Mouse (Mus musculus) lung, embryonic 14.5 days (tissue): ENCODE data around the gene Zbtb49. TPM values are rescaled to one million over a fixed set of nuclear protein-coding genes. Genes with fewer than 3 reads are reported as not detected.

Source experiments
- ATAC-seq: fragments of 200-750 bp; cut with Nextera tagmentation; 2 replicates; pipeline ENCODE4 v1.8.0; 2017; ENCODE audit warnings: mild to moderate bottlenecking, moderate TSS enrichment, moderate library complexity; ENCODE audit not compliant: insufficient read depth
- DNase-seq: peaks from one replicate; pipeline ENCODE4 v3.0.0-alpha.2; 2015
- H3K27ac ChIP-seq: fragments of 300-500 bp; sonication (generic); 2 replicates; pipeline ENCODE4 v1.5.1; 2014; ENCODE audit warnings: low read depth, mild to moderate bottlenecking, moderate library complexity
- H3K27me3 ChIP-seq: fragments of 300-500 bp; sonication (generic); 2 replicates; pipeline ENCODE4 v1.6.1; 2014; ENCODE audit warnings: low read length, control low read depth; ENCODE audit not compliant: insufficient read depth
- H3K36me3 ChIP-seq: fragments of 300-500 bp; sonication (generic); 2 replicates; pipeline ENCODE4 v1.6.1; 2014; ENCODE audit warnings: control low read depth; ENCODE audit not compliant: insufficient read depth
- H3K4me1 ChIP-seq: fragments of 300-500 bp; sonication (generic); 2 replicates; pipeline ENCODE4 v1.6.1; 2014; ENCODE audit warnings: antibody characterized with exemption, control low read depth; ENCODE audit not compliant: insufficient read depth
- H3K4me2 ChIP-seq: fragments of 300-500 bp; sonication (generic); 2 replicates; pipeline ENCODE4 v1.6.1; 2014; ENCODE audit warnings: mild to moderate bottlenecking
- H3K4me3 ChIP-seq: fragments of 300-500 bp; sonication (generic); 2 replicates; pipeline ENCODE4 v1.5.1; 2014; ENCODE audit warnings: low read depth, low read length
- H3K9ac ChIP-seq: fragments of 300-500 bp; sonication (generic); 2 replicates; pipeline ENCODE4 v1.6.1; 2014
- H3K9me3 ChIP-seq: fragments of 300-500 bp; sonication (generic); 2 replicates; pipeline ENCODE4 v1.6.1; 2016; ENCODE audit warnings: low read depth, low read length, control low read depth
- CTCF ChIP-seq: IDR thresholded peaks from 2 replicates; pipeline ENCODE4 v1.5.1; 2016; ENCODE audit warnings: antibody characterized with exemption, low read depth
- WGBS: fragments of 180-500 bp; shearing (Covaris S2); extraction: QIAGEN DNeasy Blood & Tissue Kit; methylation state at CpG from one replicate; pipeline ENCODE4 v1.1.7; 2014; 5-methylcytosine and 5-hydroxymethylcytosine counted together
- polyA plus RNA-seq: library from polyadenylated mRNA; unstranded; fragments of >200 nt; fragmentation: Nextera tagmentation; extraction: Ambion mirVana; gene quantifications from 2 replicates; pipeline ENCODE4 v1.2.1, GENCODE M21; 2014

The Zbtb49 gene
- polyA plus RNA-seq, 1 experiment from 2014 or later = 14.9 TPM

DNA sequence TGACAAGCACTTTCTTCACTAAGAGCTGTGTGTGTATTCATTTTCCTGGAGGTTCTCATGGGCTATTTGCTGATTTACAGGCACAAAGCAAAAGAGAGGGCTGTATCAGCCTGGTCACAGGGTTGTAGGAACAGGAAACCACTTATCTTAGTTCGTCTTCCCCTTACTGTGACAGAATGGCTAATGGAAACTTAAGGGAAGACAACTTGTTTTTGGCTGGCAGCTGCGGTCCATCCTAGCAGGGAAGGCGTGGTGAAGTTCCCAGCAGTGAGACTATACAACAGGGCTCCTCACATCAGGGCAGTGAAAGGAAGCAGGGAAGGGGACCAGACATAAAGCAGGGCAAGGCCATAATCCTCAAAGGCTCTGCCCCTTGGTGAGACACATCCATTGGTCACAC is 35.4 kb upstream of the Zbtb49 start:
- no peaks in the 10 kb centered on the region for H3K36me3 ChIP-seq
- no peaks in the 10 kb centered on the region for H3K9me3 ChIP-seq
- no peak for DNase-seq
- no peak for TF ChIP-seq CTCF
- no peak overlapping the region for H3K27ac ChIP-seq
- ATAC-seq = no peak
- WGBS = 65% methylated on average over 3 of the region's 3 CpGs
- no peaks in the 10 kb centered on the region for H3K4me1 ChIP-seq
- H3K4me2 ChIP-seq = no peak overlapping the region
- no peak overlapping the region for H3K9ac ChIP-seq
- no peak overlapping the region for H3K4me3 ChIP-seq
- H3K27me3 ChIP-seq = no peaks in the 10 kb centered on the region

DNA sequence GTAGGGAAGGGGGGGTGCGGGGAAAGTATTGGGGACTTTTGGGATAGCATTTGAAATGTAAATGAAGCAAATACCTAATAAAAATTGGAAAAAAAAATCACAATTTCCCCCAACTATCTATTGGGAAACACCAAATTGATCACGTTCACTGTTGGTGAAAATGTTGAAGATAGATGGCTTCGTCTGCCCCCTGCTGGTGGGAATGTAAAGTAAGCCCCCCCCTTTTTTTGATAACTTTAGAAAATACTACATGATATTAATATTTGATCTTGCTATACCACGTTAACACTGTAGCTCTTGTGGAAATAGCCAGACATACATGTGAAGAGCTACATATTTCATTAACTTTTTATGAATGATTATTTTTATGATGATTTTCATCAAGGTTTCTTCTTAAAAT is 34.9 kb upstream of the Zbtb49 start:
- ATAC-seq (no peak), DNase-seq (peak; percentile 22)
- Histone ChIP-seq H3K36me3 (no peaks in the 10 kb centered on the region), H3K9ac (no peak overlapping the region), H3K4me3 (no peak overlapping the region), H3K4me1 (no peaks in the 10 kb centered on the region), H3K4me2 (no peak overlapping the region), H3K27ac (no peak overlapping the region), H3K27me3 (no peaks in the 10 kb centered on the region), H3K9me3 (no peaks in the 10 kb centered on the region)
- TF ChIP-seq CTCF = peak; percentile 53
- 36% methylated on average over 4 of the region's 4 CpGs for WGBS

DNA sequence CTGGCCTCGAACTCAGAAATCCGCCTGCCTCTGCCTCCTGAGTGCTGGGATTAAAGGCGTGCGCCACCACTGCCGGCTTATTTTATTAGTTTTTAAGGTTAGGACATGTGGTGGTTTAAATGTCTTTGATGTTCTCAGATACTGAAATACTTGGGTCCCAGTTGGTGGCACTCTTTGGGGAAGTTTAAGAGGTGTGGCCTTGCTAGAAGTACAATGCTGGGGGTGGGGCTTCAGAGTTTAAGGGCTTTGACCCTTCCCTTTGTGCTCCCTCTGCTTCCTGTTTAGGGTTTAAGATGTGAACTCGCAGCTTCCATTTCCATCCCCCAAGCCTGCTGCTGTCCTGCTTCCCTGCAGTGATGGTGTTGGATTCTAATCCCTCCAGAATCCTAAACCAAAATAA is 21.7 kb upstream of the Zbtb49 start:
- no peaks in the 10 kb centered on the region for H3K9me3 ChIP-seq
- no peaks in the 10 kb centered on the region for H3K36me3 ChIP-seq
- no peak overlapping the region for H3K27ac ChIP-seq
- no peaks in the 10 kb centered on the region for H3K4me1 ChIP-seq
- DNase-seq (no peak), ATAC-seq (no peak)
- no peak overlapping the region for H3K4me3 ChIP-seq
- no peak overlapping the region for H3K9ac ChIP-seq
- H3K27me3 ChIP-seq = no peaks in the 10 kb centered on the region
- no peak overlapping the region for H3K4me2 ChIP-seq
- no peak for TF ChIP-seq CTCF
- 83% methylated on average over 6 of the region's 6 CpGs for WGBS

DNA sequence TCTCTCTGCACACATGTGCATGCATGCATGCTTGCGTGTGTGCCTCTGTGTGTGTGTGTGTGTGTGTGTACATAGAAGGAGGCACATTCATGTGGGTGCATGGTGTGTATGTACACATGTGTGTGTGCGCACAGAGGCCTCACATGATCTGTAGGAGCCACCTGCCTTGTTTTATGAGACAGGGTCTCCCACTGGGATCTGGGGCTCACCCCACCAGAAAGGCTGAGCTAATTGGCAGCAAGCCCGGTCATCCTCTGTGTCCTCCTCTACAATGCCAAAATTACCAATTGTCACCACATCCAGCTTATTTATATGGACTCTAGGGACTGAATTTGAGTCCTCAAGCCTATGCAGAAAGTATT is 21.2 kb upstream of the Zbtb49 start:
- DNase-seq = no peak
- Histone ChIP-seq H3K4me3 (no peak overlapping the region), H3K27me3 (no peaks in the 10 kb centered on the region), H3K27ac (no peak overlapping the region), H3K4me2 (no peak overlapping the region), H3K9me3 (no peaks in the 10 kb centered on the region), H3K4me1 (no peaks in the 10 kb centered on the region), H3K9ac (no peak overlapping the region), H3K36me3 (no peaks in the 10 kb centered on the region)
- no peak for TF ChIP-seq CTCF
- no peak for ATAC-seq
- WGBS = 80% methylated on average over 3 of the region's 3 CpGs

DNA sequence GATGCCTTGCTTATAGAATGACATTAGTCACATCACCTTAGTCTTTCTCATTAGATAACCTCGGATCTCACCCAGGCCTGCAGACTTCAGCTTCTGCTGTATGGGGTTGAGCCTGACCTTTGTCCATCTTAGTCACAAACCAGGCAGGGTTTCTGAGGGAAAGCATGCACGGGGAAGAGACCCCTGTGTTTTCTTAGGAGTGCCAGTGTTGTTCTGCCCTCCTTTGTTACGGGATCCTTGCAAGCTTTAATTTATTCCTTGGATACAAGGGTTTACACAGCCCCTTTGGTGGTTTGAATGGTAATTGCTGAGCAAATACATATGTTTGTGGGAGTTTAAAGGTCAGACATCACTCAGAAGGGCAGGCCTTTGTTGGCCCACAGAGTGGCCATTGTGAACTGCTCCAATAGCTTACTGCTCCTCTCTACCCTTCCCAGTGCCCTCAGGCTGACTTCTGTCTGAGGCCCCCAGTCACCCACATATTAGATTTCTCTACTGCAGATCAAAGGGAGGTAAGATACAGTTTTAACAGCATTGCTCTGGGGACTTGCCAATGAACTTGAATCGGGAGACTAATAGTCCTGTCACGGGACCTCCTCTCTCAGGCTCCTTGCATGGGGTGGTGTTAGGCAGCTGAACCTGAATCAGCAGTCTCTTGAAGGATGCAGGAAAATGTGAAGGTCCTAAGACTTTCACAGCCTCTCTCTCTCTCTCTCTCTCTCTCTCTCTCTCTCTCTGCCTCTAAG is 20.6 kb upstream of the Zbtb49 start:
- 53% methylated on average over 5 of the region's 5 CpGs for WGBS
- H3K4me1 ChIP-seq = no peaks in the 10 kb centered on the region
- no peaks in the 10 kb centered on the region for H3K27me3 ChIP-seq
- H3K9ac ChIP-seq = no peak overlapping the region
- H3K4me2 ChIP-seq = no peak overlapping the region
- H3K9me3 ChIP-seq = no peaks in the 10 kb centered on the region
- H3K36me3 ChIP-seq = 0 out of 2 replicates have a peak, but pooled peaks cover 4% of the 10 kb centered on the region
- no peak overlapping the region for H3K27ac ChIP-seq
- no peak overlapping the region for H3K4me3 ChIP-seq
- TF ChIP-seq CTCF = no peak
- DNase-seq (no peak), ATAC-seq (no peak)

DNA sequence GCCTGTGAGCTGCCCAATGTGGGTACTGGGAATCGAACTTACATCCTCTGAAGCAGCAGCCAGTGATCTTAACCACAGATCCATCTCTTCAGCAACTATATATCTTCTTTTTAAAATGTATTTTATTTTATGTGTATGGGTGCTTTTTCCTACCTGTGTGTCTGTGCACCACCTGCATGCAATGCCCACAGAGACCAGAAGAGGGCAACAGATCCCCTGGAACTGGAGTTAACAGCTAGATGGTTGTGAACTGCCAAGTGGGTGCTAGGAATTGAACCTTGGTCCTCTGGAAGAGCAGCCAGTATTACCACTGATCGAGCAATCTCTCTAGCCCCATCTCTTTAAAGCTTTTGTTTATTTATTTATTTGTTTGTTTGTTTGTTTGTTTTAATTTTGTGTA is 16.4 kb upstream of the Zbtb49 start:
- no peaks in the 10 kb centered on the region for H3K27me3 ChIP-seq
- no peak overlapping the region for H3K27ac ChIP-seq
- DNase-seq = no peak
- WGBS = 94% methylated on average over 2 of the region's 2 CpGs
- H3K4me2 ChIP-seq = no peak overlapping the region
- no peak overlapping the region for H3K9ac ChIP-seq
- no peaks in the 10 kb centered on the region for H3K4me1 ChIP-seq
- TF ChIP-seq CTCF = peak; percentile 23; the same call in 1 of the 2 replicates
- H3K9me3 ChIP-seq = no peaks in the 10 kb centered on the region
- peaks cover 39% of the 10 kb centered on the region for H3K36me3 ChIP-seq
- no peak overlapping the region for H3K4me3 ChIP-seq
- no peak for ATAC-seq

DNA sequence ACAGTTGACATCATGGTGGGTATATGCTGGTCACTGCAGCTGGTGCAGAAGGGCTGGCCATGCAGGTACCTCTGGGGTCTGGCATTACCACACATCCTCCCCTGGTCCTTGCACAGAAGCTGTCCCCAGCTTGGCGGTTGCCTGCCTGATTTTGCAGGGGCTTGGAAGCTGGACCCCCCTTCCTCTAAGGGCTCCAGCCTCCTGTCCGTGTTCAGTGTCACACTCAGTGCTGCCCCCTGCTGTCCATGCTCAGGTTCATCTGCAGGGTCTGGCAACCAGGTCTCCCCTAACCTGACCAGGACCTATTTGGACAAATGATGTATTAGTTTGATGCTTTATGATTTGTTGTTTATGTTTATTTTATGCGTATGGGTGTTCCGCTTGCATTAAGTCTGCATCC is 15.2 kb upstream of the Zbtb49 start:
- no peak overlapping the region for H3K4me2 ChIP-seq
- DNase-seq = peak; percentile 52
- no peak overlapping the region for H3K4me3 ChIP-seq
- WGBS = 69% methylated on average over 4 of the region's 4 CpGs
- no peak overlapping the region for H3K9ac ChIP-seq
- H3K9me3 ChIP-seq = no peaks in the 10 kb centered on the region
- H3K27ac ChIP-seq = no peak overlapping the region
- H3K27me3 ChIP-seq = no peaks in the 10 kb centered on the region
- no peaks in the 10 kb centered on the region for H3K4me1 ChIP-seq
- TF ChIP-seq CTCF = peak; percentile 73
- ATAC-seq = no peak
- peaks cover 50% of the 10 kb centered on the region for H3K36me3 ChIP-seq
